Mouse (Mus musculus) bone marrow, adult 2 months (tissue): ENCODE data around the gene Padi2. TPM values are rescaled to one million over a fixed set of nuclear protein-coding genes. Genes with fewer than 3 reads are reported as not detected.
A peak's percentile ranks its signal among the peaks of the same experiment; 100 is the strongest.

Source experiments
- H3K27ac ChIP-seq: fragments of 200-500 bp; 2 replicates; pipeline ENCODE4 v1.5.1; 2012; ENCODE audit warnings: low read depth, mild to moderate bottlenecking, control low read depth, inconsistent platforms, low read length; ENCODE audit not compliant: control insufficient read depth, poor library complexity, insufficient read depth
- H3K4me1 ChIP-seq: fragments of 200-500 bp; 2 replicates; pipeline ENCODE4 v1.6.1; 2011; ENCODE audit warnings: low read length; ENCODE audit not compliant: control insufficient read depth, insufficient read depth
- H3K4me3 ChIP-seq: fragments of 200-500 bp; replicated peaks from 2 replicates; pipeline ENCODE3; 2011; ENCODE audit warnings: mild to moderate bottlenecking, low read depth, low read length, control low read depth; ENCODE audit not compliant: control insufficient read depth
- CTCF ChIP-seq: fragments of 200-500 bp; IDR thresholded peaks from 2 replicates; pipeline ENCODE4 v1.5.1; 2011; ENCODE audit warnings: low read length, control low read depth; ENCODE audit not compliant: control insufficient read depth, insufficient read depth
- POLR2A ChIP-seq: fragments of 200-500 bp; IDR thresholded peaks from 2 replicates; pipeline ENCODE4 v1.6.1; 2011; ENCODE audit warnings: low read depth, mild to moderate bottlenecking, control low read depth, low read length, borderline replicate concordance; ENCODE audit not compliant: control insufficient read depth
- WGBS: fragments of 180-500 bp; shearing (Covaris S2); methylation state at CpG from one replicate; pipeline ENCODE4 v1.1.7; 2018; 5-methylcytosine and 5-hydroxymethylcytosine counted together
- polyA plus RNA-seq: library from polyadenylated mRNA; stranded (reverse); fragments of >200 nt; gene quantifications from 2 replicates; pipeline ENCODE4 v1.2.4, GENCODE M21; 2011; ENCODE audit warnings: low replicate concordance; ENCODE audit not compliant: missing spikeins, insufficient read depth, insufficient read length

Padi2 gene
- polyA plus RNA-seq, 1 experiment, result 11.4 TPM

DNA sequence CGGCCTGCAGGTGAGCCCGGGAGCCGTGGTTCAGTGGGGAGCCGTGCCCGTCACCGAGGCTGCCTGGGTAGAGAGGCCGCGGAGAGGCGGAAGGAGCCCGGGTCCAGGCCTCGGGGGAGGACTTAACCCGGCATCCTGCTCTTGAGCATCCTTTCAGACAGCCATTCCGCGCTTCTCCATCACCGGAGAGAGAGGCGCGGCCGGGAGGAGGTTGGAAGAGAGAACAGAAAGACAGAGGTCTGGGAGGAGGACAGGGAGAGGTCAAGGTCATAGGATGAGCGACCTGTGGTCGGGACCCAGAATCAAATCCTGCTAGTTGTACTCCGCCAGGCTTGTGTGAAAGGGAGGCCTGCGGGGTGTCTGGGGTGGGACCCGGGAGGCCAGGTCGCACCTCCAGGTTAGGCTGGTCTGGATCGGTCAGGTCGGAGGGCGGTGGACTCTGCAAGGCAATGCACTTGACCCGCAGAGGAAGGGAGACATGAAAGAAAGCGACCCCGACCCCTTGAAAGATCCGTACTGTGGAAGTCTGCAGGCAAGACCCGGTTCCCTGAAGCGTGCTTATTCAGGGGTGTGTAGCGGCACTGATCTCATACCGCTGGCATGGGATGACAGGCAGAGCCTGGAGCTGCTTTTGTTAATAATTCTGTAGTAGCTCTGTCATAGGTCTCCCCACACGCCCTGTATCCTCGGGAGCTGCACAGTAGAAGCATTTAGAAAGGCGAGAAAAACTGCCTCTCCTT, 55.5 kb downstream of the Padi2 start:
- peak overlapping the region; percentile 90 for H3K27ac ChIP-seq
- H3K4me1 ChIP-seq, result peaks cover 2% of the 10 kb centered on the region; the same call in 1 of the 2 replicates
- peak overlapping the region; percentile 84 for H3K4me3 ChIP-seq
- TF ChIP-seq CTCF, result no peak
- no peak for TF ChIP-seq POLR2A
- WGBS, result 1% methylated on average over 38 of the region's 38 CpGs

DNA sequence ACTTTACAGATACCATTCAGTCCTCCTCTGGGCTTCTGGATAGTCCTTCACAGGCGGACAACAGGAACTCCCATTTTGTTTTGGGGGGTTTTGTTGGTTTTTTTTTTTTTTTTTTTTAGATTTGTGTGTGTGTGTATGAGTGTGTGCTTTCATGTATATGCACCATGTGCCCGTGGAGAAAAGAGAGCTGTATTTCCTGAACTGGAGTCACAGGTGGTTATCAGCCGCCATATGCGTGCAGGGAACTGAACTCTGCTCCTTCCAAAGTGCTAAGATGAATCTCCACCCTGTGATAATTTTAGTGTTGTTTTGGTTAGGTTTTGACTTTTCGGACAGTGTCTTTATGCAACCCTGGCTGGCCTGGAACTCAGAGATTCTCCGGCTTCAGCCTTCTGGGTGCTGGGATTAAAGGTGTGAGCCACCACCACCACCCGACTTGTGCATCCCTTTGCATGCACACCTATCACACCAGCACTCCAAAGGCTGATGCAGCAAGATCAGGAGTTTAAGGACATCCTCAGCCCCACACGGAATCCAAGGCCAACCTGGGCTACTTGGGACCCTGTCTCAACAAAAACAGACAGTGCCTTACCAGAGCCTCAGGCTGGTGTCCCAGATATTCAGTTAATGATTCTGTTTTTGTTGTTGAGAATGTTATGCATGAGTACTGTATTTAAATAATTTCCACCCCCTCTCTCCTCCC, 56.2 kb downstream of the Padi2 start:
- TF ChIP-seq POLR2A (no peak), CTCF (no peak)
- WGBS, result 54% methylated on average over 8 of the region's 8 CpGs
- Histone ChIP-seq H3K27ac (no peak overlapping the region), H3K4me3 (peak overlapping the region; percentile 84), H3K4me1 (peaks cover 2% of the 10 kb centered on the region; the same call in 1 of the 2 replicates)

DNA sequence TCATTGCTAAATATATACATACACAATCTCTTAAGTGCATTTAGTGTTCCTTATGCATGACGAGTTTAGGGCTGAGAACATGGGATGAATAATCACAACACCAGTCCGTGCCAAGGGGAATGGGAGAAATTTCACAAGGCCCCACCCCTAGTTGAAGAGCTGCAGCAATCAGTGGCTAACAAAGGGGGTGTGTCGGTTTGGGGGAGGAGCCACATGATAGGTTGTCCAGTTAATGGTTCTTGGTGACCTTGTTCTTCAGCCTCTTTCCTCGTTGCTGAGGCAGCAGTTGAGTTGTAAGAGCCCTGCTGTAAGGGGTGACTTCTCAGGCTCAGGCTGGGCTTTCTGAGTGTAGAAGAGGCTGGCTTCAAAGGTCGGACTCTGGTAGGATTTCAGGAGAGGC, 56.8 kb downstream of the Padi2 start:
- no peak overlapping the region for H3K4me3 ChIP-seq
- TF ChIP-seq CTCF, result no peak
- TF ChIP-seq POLR2A, result no peak
- H3K4me1 ChIP-seq, result peaks cover 2% of the 10 kb centered on the region; the same call in 1 of the 2 replicates
- H3K27ac ChIP-seq, result no peak overlapping the region
- 47% methylated on average over 5 of the region's 5 CpGs for WGBS

DNA sequence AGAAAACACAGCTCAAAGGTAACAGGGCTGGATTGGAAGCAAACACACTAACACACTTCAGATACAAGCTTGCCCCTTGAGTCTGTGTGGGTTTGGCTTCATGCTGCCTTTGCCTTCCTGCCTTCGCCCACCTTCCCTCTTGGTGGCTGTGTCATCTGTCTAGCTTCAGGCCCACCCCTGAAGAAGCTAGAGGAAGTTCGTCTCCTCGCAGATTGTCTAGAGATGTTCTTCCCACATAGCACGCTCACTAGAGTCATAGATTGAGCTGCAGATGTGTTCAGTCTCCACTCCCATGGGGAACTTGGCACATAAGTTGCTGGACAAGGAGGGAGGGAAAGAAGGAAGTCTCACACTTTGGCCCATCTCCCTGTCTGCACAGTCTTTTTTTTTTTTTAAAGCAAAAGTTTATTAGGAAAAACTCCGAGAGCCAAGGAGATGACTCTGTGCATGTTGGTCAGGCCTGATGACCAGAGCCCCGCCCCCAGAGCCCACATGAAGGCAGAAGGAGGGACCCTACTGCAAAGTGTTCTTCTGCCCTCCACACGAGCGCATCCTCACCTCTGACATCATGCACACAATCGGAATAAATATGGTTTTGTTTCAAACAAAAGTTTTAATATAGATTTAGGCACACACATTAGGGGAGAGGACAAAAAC, 57.9 kb downstream of the Padi2 start:
- Histone ChIP-seq H3K4me1 (peaks cover 2% of the 10 kb centered on the region; the same call in 1 of the 2 replicates), H3K4me3 (no peak overlapping the region), H3K27ac (no peak overlapping the region)
- TF ChIP-seq POLR2A, result no peak
- no peak for TF ChIP-seq CTCF
- 60% methylated on average over 9 of the region's 9 CpGs for WGBS

DNA sequence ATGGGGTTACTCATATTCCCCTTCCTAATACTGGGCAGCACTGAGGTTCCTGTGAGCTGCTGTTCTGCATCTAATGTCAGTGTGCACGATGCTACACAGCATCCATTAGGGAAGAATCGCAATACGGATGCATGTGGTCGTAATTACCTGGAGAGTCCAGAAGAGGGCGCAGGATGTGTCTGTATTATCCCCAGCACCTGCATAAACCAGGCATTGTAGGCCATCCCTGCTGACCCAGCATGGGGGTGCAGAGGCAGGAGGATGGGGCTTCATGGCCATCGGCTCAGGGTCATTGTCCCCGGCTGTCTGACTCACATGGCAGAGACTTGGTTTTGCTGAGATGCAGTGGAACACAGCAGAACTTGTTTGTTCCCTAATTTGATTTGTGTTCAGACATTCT, 58.5 kb downstream of the Padi2 start:
- peak; percentile 73 for TF ChIP-seq CTCF
- no peak for TF ChIP-seq POLR2A
- WGBS, result 5% methylated on average over 7 of the region's 7 CpGs
- Histone ChIP-seq H3K27ac (no peak overlapping the region), H3K4me1 (peaks cover 2% of the 10 kb centered on the region; the same call in 1 of the 2 replicates), H3K4me3 (no peak overlapping the region)

DNA sequence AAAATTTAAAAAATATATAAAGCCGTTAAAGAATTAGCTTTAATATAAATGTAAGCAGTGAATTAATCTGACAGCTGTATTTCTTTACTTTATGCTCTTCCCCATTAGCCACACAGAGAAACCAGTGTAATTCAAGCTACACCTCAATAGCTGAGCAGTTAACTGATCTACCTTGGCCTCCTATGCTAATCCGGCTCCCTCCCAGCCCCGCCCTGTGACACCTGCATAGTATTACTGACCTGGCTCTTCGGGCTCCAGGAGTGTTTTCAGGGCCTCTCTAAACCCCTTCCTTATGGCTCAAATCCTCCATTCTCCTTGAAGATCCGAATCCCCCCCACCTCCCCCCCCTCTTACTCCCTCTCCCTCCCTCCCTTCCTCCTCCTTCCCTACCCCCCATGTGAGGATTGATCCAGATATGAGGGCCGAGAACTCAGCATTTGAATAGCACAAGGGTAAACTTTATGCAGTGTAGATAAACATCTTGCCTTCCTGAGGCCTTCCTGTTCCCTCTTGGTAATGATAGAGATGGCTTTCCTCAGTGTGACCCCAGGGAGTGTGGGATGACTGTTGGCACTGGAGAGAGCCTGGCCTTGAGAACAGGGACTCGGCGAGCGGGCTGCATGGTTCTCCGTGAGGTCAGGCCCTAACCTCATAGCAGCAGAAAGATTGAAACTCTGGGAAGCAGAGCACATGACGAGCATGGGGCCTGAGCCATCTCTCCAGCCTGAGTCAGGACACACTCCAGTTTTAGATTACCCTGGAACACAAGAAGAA, 61.4 kb downstream of the Padi2 start:
- H3K4me1 ChIP-seq, result no peaks in the 10 kb centered on the region; the same call in 1 of the 2 replicates
- TF ChIP-seq CTCF, result no peak
- TF ChIP-seq POLR2A, result no peak
- H3K4me3 ChIP-seq, result no peak overlapping the region
- 81% methylated on average over 11 of the region's 11 CpGs for WGBS
- H3K27ac ChIP-seq, result no peak overlapping the region

DNA sequence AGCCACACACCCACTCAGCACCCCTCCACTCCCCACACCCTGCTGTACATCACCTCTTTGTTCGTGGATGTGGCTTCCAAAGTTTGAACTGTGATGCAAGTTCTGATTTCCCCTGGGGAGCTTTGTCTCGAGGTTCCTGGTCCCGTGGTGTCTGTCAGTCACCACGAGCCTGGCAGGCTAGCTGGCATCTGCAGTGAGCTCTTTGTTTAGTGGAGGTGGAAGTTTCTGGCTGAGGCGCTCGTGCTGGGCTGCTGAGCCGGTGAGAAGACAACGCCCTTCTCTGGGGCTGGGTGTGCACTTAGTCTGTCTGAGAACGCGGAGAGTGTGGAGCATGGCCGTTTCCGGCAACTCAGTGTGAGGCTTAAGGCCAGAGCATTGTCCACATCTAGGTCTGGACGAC, 65.5 kb downstream of the Padi2 start:
- Histone ChIP-seq H3K27ac (no peak overlapping the region), H3K4me1 (peaks cover 4% of the 10 kb centered on the region), H3K4me3 (no peak overlapping the region)
- no peak for TF ChIP-seq CTCF
- TF ChIP-seq POLR2A, result no peak
- 61% methylated on average over 13 of the region's 13 CpGs for WGBS
